Mouse (Mus musculus): ENCODE measurements around the gene Tmod1.

DNA sequence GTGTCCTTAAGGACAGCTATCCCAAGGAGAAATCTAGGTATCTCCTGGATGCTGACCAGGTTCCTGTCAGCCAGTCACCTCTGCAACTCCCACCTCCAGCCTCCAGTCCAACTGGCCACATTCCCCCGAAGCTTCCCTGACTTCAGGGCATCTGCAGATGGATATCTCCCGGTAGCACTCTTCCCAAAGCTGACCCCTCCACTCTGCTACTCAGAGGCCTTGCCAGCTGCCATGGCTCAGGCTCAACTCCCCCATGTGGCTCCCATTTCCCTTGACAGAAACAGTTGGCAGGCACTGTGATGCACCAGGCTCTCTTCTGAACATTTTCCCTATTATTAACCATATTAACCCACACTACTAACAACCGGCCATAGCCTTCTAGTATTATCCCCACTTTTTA is 72.6 kb downstream of the Tmod1 start:
- TF ChIP-seq CTCF (IDR thresholded peaks at IDR 0.05; ENCODE audit: extremely low read depth, insufficient read depth, low read length) (no peak), POLR2A (IDR thresholded peaks at IDR 0.05; ENCODE audit: extremely low read depth, insufficient read depth, low read length) (no peak)
